Mouse (Mus musculus) large intestine, adult 2 months (tissue): ENCODE results near the gene Tmem251. TPM values are rescaled to one million over a fixed set of nuclear protein-coding genes. Genes with fewer than 3 reads are reported as not detected.

Source experiments
- DNase-seq: peaks from one replicate; pipeline ENCODE4 v3.0.0-alpha.2; 2012; ENCODE audit warnings: low read depth, low spot score
- WGBS: fragments of 180-500 bp; shearing (Covaris S2); methylation state at CpG from one replicate; pipeline ENCODE4 v1.1.7; 2018; 5-methylcytosine and 5-hydroxymethylcytosine counted together
- polyA plus RNA-seq: library from polyadenylated mRNA; depleted of rRNA; stranded (reverse); fragments of >200 nt; gene quantifications from 2 replicates; pipeline ENCODE4 v1.2.3, GENCODE M21; 2012

The Tmem251 gene
- polyA plus RNA-seq, 1 experiment: 2.8 TPM

DNA sequence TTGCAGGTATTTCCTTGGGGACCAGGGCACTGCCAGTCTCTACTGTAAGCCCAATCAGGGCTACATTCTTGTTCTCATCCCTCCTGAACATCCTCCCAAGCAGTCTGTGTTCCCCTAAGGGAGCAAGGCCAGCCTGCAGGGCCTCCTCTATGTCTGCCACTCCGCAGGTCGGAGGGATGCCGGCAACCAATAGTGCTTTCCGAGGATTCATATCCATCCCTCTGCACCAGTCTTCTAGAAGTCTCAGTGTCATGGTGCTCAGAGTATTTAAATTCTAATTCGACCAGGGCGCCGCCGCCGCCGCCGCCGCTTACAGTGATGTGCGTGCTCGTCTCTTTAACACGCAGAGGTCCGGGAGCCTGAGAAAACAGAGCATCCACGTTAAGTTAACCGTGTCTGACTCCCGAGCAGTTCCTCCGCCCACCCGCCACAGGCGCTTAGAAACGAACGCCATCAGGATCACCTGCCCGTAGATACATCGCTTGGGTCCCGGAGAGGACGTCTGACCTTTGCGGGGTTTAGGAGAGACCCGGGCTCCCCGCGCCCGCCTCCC lies 450 bp upstream of the Tmem251 start:
- DNase-seq: no peak
- under 1% methylated on average over 33 of the region's 33 CpGs for WGBS

DNA sequence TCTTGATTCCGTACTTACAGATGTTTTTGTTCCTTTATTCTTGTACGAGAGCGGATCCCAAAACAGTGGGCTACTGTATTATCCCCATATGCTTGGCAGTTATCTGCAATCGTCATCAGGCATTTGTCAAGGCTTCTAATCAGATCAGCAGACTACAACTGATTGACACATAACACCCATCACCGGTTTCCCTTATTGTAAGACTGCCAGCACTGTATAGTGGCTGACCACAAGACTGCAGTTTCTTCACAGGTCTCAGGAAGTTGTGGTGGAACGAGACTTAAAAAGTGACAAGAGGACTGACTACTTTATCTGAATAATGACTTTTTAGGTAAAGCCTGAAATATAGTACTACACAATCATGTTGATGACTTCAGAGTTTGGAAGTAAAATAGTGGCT lies 1.3 kb downstream of the Tmem251 start:
- 51% methylated on average over 6 of the region's 6 CpGs for WGBS
- no peak for DNase-seq

DNA sequence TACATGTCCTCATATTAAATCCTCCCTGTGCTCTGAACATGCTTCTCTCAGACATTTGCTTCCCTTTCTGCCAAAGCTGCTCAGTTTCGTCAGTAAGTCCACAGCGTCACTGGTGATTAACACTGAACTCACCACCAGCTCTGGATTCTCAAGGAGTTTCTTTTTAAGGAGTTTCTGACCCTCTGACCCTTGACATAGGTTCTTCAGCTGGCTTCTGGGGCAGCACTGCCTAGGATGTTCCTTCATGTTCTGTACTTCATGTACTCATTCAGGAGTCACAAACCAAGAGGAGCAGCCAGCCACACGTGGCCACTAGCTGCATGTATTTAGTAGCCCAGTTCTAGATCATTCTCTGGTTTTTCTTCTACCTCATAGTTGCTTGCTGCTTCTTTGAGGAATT lies 4.7 kb downstream of the Tmem251 start:
- no peak for DNase-seq
- 72% methylated on average over 3 of the region's 3 CpGs for WGBS

DNA sequence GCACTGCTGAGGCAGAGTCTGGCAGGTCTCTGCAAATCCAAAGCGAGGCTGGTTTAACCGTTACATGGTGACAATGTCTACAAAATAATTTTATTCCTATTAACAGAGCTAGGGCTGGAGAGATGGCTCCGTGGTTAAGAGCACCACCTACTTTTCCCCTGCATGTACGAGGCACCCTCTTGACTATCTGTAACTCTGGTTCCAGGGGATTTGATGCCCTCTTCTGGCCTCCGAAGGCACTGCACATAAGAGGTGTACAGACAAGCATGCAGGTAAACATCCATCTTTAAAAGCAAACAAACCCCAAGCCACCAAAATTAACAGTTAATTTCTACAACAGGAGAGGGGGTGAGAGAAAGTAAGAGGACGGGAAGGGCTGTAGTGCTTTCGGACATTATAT lies 12.7 kb downstream of the Tmem251 start:
- WGBS: 69% methylated on average over 7 of the region's 7 CpGs
- DNase-seq: no peak

DNA sequence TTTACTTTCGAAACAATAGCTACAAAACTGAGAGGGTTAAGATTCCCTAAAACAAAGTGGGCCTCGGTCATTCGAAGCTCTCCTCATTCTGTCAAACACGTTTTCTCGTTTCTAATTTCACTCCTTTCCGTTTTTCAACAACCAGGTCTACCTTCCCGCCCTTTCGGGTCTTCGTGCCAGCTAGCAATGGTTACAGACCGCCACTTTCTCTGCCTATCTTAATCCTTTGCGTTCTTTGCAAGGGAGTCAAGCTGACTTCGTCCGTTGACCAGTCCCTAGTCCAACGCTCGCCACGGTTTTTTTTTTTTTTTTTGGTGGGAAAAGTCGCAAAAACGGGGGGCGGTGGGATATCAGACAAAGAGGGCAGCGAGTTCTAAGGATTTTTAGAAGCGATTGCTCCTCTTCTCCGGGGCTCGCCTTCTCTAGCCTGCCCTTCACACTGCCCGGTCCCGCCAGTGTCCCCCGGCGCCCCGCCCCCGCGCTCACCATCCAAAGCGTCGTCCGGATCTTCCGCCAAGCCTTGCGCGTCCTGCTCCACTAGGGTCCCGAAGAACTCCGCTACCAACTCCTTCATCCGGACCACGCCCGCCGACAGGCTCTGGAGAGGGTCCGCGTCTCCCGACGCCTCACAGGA lies 13.6 kb downstream of the Tmem251 start:
- DNase-seq: no peak
- WGBS: 2% methylated on average over 46 of the region's 46 CpGs

DNA sequence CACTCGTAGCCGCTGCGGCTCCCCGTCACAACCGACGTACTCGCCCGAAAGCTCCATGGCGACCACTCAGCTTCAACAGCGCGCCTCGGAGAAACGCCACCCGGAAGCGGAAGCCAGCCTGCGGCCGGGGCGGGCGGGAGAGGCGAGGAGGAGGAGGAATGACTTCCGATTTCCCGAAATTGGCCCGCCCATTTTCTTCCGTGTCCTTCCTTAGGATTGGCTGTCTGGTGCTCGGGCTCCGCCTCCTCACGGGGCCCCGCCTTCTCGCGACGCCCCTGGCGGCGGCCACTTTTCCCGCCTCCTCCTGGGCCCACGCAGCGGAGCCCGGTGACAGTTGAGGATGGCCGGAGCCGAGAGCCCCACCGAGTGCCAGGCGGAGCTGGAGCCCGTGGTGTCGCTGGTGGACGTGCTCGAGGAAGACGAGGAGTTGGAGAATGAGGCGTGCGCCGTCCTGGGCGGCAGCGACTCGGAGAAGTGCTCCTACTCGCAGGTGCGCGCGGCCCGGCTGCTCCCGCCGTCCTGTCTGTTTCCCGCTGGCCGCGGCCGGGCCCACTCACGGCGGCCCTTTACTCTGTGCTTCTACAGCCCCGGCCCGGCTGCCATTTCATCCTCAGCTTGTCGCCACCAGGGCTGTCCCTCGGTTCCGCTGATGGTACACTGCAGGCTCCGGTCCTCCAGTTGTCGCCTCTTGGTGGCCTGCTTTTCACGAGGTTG lies 14.3 kb downstream of the Tmem251 start, which contains the start of the genes Gm28051, Gon7 and Ubr7:
Gene Gm28051 (minus strand): TSS at position 77 of the 714 bp plus-strand sequence.
Gene Gon7 (minus strand): TSS at position 115 of the 714 bp plus-strand sequence.
Gene Ubr7 (plus strand): TSS at position 279 of the 714 bp plus-strand sequence.
- under 1% methylated on average over 73 of the region's 73 CpGs for WGBS

DNA sequence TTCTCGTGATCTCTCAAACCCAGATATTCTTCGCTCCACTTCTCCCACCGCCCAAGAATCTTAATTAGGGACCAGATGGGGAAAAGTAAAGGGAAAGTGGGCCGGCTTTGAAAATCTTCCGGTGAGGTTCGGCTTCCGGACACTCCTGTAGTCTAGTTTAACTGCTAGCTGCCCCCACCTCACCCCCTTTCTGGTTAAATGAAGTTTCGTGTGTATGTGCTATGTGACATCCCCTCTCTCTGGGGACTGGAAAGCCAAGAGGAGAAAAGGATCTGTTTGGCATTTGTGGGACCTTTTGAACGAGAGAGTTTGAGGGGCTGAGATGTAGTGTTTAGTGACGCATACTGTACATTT lies 14.8 kb downstream of the Tmem251 start, which contains the start of gene Gm20604:
Gene Gm20604 (minus strand): TSS at position 270 of the 354 bp plus-strand sequence.
- no peak for DNase-seq
- under 1% methylated on average over 10 of the region's 10 CpGs for WGBS

More for the DNA sequence above, 14.3 kb downstream of the Tmem251 start, which contains the start of the genes Gm28051, Gon7 and Ubr7:
- peak; percentile 87 for DNase-seq

DNA sequence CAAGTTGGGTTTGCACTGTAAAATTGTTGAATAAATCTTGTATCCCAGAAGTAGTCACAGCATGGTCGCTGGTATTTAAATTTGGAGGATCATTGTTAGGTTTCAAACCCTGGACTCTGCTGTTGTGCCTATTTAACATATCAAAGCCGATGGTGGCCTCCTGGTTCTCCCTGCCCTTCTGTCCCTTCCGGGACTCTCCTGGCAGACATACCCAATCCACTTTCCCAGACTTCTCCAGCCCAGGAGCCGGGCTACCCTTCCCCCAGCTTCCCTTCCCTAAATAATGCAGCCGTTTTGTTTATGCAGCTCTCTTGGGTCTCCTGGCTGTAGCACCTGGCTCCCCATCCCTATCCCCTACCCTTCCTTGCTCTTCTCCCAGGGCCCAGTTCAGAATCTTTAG lies 15.4 kb downstream of the Tmem251 start:
- 3% methylated on average over 5 of the region's 5 CpGs for WGBS
- DNase-seq: no peak

DNA sequence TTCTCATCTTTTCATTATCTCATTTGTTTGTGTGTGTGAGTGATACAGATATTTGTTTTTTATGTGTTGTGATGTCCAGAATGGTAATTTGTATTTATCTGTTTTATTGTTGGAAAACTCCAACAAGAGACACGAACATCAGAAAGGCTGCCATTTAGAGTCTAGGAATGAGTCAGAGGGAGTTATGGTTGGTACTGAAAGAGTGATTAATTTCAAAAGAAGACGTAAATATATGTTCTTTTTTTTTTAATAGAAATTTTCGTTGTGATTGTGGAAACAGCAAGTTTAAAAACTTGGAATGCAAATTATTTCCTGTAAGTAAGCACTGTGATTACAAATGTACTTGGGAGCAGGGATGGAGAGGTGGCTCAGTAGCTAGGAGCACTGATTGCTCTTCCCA lies 18.1 kb downstream of the Tmem251 start:
- DNase-seq: no peak

DNA sequence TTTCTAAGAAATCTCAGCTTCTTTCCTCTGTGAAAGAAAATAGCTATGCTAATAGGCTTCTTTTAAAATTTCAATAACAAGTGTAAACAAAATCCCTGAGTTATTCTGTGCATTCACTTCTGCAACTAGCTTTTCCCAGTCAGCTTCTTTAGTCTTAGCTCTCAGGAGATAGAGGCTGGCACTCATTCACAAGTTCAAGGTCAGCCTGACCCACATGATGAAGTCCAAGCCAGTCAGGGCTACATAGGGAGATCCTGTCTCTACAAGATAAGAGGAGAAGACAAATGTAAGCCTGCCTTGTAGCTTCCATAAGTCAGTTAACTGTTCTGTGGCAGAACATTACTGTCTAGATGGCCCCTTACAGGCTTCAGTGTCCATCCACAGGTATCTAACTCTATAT lies 20.1 kb downstream of the Tmem251 start:
- DNase-seq: no peak

More for the DNA sequence above, 18.1 kb downstream of the Tmem251 start:
- 79% methylated on average over 3 of the region's 3 CpGs for WGBS

DNA sequence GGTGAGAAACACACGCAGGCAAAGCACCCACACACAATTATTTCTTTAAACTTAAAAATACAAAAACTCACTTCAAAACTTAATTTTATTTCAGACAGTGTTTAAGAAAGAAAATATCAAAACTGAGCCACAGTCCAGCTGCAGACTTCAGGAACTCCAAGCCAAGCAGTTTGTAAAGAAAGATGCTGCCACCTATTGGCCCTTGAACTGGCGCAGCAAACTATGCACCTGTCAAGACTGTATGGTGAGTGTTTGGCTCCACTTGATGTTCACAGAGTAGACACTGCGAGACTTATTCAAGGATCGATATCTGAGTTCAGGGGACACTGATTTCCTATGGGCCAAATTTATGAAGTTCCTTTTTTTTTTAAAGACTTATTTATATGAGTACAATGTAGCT lies 25.4 kb downstream of the Tmem251 start:
- no peak for DNase-seq
- 91% methylated on average over 4 of the region's 4 CpGs for WGBS

DNA sequence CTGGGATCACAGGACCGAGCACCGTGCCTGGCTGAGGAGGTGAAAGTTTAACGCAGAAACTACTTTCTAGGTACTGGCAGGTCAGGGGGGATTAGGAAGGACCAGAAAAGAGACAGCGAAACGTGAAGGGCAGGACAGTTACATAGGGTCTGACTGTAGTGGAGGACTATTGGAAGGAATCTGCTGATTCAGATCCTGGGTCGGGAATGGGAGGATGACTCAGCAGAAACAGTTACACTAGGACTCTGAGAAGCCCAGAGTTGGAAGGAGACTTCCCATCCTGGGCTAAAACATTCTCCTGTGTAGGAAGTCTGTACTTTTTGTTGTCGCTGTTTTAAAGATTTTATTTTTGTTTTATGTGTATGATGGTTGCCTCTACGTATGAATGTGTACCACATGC lies 28.0 kb downstream of the Tmem251 start:
- no peak for DNase-seq
- 96% methylated on average over 8 of the region's 8 CpGs for WGBS

DNA sequence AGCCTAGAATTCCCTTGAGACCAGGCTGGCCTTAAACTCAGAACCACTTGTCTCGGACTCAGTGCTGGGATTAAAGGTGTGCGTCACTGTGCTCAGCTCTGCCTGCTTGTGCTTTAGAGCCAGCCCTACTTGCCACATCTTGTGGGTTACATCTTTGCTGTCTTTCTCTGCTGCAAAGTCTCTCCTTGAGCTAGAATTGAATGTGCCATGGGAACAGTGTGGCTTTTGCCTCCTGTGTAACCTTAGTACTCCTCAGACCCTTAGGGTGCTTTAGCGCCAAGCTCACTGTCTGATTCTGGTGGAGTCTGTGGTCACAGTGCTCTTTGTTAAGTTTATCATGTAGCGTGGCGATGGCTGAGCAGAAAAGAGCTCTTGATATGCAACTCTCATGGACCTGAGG lies 29.1 kb downstream of the Tmem251 start:
- DNase-seq: no peak
- 94% methylated on average over 5 of the region's 5 CpGs for WGBS

DNA sequence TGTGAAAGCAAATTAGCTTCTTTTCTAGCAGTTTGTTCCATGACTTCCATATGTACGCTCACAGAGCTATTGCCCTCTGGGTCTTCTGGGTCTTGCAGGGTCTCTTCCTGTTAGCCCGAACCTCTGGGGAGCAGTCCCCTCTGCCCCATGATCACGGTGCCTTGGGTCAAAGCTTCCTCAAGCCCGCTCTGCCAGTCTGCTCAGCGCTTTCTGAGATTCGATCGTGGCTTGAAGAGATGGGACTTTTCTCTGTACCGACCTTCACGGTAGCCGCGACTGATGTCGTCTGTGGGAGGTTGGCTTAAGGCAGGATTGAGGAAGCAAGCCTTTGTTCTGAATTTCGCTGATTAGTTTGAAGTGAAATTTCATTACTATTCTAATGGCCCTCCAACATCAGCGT lies 32.5 kb downstream of the Tmem251 start:
- WGBS: 94% methylated on average over 14 of the region's 14 CpGs

DNA sequence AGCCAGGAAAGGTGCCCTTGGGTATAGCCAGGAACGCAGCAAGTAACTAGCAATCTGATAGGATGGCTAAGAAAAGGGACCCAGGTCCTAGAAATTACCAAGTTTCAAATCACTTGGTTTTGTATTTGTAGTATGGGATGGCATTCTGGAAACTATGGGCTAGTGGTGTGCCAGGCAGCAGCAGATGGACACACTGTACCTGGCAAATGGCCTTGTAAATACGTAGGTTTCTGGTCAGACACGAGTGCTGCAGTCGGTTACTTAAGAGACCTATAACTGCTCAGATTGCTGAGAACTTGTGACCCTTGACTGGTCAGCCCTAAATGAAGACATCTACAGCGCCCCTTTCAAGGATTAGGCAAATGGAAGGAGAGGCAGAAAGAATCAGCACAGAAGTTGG lies 34.6 kb downstream of the Tmem251 start:
- WGBS: 83% methylated on average over 5 of the region's 5 CpGs
- no peak for DNase-seq

More for the DNA sequence above, 32.5 kb downstream of the Tmem251 start:
- DNase-seq: no peak

DNA sequence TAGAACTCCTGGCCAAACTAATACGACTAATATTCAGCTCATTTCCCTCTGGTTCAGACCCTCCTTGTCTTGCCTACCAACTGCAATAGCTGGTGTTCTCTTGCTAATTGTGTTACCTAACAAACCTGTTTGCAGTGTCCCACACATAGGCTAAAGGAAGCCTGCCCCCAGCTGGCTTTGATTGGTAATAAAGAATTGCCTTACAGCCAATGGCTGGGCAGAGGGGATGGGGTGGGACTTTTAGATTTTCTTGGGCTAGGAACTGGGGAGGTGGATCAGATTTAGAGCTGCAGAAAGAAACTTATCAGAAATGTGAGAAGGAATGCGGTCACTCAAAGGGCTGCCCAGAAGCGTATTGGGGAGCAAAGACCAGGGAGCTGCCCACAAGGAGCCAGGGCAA lies 35.9 kb downstream of the Tmem251 start:
- 71% methylated on average over 3 of the region's 3 CpGs for WGBS
- DNase-seq: no peak

DNA sequence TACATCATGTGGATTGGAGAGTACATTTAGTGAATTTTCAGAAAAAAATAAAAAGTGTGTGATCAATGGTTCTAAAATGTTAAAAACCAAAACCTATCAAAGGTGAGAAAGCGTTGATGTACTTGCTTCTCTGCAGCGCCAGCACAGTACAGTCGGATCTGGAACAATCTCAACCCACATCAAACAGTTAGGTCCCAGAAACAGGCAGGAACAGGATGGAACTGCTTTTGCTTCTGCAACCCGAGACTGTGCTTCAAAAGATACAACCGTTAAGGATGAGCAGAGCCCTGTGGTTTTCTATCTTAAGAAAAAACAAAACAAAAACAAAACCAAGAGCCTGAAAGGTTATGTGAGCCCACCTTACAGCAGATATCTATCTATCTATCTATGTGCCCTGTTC lies 39.3 kb downstream of the Tmem251 start:
- no peak for DNase-seq
- WGBS: 90% methylated on average over 5 of the region's 5 CpGs

DNA sequence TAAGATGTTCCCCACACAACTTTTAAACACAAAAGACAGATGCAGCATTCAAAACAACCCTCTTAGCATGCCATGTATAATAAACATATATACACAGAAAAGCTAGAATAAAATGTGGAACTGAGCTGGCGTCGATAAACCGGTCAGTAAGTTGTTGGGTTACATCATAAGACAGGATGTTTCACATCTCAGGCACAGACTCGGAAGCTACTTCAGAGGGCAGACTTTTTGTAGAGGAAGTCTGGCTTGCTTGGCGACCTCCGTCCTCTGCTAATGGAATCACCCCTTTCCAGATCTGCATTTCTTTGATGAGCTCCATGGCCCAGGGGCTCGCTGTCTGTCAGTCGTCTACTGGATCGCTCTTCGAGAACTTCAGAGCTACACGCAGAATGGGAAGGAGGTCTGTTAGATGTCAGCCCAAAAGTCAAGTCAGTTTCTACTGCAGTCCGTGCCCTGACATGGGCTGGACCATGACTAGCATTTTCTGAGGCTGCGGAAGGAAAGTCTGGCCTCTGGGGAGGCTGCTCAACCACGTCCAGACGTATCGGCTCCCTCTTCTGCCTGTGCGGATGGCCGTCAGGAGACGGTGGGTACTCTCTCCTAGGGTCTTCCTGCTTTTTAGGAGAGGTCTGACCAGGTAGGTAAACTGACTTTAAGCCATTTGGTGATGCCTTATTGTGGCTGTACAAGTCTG lies 41.5 kb downstream of the Tmem251 start:
- no peak for DNase-seq

DNA sequence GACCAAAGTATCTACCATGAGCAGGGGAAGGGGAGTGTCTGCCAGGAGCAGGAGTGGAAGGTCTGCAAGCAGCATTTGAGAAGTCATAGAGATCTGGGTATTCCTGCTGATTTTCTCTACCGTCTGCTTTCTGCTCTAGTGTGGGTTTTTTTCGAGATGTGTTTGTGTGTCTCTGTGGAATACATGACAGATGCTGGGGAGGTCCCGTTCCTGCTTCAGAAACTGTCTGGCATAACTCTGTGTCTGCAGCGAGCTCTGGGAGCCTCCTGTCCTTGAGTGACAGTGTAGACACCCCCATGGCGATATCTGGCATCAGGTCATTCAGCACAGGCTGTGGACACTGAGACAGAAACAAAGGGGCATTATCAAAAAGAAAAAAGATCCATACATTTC lies 42.0 kb downstream of the Tmem251 start:
- DNase-seq: no peak
- 89% methylated on average over 5 of the region's 5 CpGs for WGBS

More for the DNA sequence above, 41.5 kb downstream of the Tmem251 start:
- 88% methylated on average over 19 of the region's 19 CpGs for WGBS

DNA sequence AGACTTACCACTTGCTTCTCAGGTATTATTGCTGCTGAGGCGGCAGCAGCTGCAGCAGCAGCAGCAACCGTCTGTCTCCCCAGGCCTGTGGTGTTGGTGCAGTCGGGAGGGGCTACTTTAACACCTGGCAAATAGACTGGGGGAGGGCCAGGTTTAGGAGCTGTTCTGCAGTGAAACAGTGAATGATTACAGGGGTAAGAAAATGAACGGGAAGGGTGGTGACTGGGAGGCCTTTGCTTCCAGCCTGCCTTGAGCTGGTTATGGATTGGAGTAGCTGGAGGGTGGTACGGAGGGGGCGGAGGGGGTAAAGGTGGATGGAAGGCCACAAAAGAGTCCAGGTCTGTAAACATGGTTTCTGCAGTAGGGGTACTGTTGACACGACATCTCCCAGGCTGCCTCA lies 44.4 kb downstream of the Tmem251 start:
- no peak for DNase-seq
- 71% methylated on average over 7 of the region's 7 CpGs for WGBS
